Mouse (Mus musculus): ENCODE measurements at regions not wholly inside any gene's neighbourhood (a gene's known extent, or its start where the extent isn't known, plus 50 kb on each side); places are given as distances from the start of the nearest gene placed in this dataset.
A peak's percentile ranks its signal among the peaks of the same experiment; 100 is the strongest.

DNA sequence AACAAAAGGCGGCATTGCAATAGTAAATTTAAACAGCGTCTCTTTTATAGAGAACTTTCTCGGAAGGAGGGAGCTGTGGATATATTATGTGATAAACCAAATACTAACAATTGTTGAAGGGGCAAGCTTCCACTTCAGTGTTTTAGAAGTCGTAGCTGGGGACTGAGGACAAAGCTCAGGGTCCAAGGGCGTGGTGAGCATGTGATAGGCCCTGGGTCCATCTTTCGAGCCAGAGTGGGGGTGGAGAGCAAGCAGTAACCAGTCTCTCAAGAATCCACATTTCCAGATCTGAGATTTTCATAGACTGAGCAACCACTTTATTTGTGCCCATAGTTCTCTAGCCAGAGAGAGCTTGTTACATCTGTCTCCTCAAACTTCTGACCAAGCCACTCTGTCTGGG is 356.1 kb downstream of the Fgf9 start:
- DNase-seq (ENCODE audit: extremely low spot score in 1 of 2, low spot score in 1 of 2) = no peak

DNA sequence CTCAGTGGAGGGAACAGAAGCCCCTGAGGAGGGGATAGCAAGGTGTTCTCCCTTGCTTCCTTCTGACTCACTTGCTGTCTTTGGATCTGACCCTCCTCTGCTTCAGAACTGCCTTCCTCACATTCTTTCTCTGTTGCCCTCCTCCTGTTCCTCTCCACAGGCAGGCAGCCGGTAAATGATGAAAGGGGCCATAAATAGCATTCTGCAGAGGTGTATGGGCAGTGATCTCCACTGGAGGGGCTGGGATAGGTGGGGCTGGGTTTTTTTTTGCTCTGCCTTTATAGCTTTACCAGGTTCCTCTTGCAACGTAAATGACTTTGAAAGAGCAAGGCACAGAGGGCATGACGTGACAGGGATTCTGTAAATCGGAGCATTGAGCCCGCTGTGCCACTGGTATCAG is 351.6 kb downstream of the Fgf9 start:
- DNase-seq (ENCODE audit: extremely low spot score in 1 of 2, low spot score in 1 of 2) = no peak

- no peak for DNase-seq (ENCODE audit: extremely low spot score in 1 of 2, low spot score in 1 of 2)
Observed at GRCm38 (mm10) chr14:58417545-58417944, 347.2 kb downstream of the Fgf9 start.

DNA sequence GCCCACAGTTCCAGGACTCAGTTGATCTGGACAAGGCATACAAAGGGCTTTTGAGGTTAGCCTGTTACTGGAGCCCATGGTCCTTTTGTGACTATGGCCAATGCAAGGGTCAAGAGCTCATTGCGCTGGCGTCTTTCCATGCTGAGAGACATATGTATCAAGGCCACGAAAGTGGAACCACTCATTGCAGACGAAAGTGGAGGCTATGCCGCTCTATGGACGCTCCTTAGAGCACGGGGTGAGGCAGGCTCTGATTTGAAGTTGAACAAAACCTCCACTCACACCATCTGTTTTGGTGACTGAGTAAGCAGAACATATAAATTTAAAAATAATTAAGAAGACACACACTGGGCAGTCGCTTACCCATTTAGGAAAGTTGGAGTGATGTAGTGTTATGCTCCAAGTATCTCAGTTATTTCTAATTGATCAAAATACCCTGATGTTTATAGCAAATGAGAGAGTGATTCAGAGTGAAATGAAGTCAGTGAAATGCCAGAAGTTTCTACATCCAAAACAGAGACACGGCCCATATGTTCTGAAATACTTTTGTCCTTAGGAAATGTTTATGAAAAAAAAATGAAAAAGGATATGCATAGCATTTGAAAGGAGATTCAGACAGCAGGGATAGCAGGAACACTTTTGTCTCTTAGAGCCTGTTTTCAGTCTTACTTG is 321.8 kb downstream of the Fgf9 start:
- peak in 1 of 2 experiments; percentile 26 for DNase-seq (ENCODE audit: extremely low spot score in 1 of 2, low spot score in 1 of 2)

DNA sequence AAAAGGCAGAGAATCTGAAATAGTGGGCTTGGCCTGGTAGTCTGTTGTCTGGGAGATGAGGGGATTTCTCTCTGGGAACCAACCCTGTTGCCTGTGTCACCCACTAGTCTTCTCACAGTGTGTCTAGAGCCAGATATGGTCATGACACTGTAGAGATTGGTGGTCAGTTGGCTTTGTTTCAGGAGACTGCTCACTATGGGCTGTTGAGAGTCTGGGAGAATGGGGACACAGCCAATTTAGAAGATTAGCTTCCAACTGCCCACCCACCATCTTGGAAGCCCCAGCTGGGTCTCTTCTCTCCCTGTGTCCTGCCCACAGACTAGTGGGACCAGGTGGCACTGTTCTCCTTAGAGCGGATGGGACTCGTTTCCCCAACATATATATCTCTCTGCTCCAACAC is 320.4 kb downstream of the Fgf9 start:
- peak in 1 of 2 experiments; percentile 8 for DNase-seq (ENCODE audit: extremely low spot score in 1 of 2, low spot score in 1 of 2)

DNA sequence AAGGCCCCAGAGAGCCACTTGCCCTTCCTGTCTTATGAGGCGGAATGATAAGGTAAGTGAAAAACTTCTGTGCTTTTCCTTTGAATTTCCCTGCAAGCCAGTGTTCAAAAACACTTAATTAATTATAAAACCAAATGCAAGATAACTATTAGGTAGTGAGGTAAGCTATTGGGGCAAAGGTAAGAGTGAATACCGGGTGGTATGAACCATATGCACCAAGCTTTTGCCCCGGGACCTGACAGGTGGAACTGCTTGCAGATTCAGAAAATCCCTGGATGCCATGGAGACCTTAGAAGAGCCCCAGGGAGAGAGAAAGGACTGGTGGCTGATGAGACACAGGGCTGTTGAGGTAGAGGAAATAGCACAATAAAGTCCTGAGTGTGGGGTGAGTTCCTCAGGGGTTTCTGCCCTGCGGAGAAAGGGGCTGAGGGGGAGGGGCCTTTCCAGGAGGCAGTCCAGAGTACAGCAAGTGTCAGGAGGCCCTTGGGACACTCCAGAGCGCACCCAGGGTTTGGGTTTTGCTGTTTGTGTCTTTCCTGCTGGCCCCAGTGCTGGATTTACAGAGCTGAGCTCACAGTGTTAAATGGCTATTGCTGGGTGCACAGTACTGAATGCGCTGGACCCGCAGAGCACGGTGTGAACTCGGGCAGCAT is 317.1 kb downstream of the Fgf9 start:
- DNase-seq (ENCODE audit: extremely low spot score in 1 of 2, low spot score in 1 of 2) = no peak

DNA sequence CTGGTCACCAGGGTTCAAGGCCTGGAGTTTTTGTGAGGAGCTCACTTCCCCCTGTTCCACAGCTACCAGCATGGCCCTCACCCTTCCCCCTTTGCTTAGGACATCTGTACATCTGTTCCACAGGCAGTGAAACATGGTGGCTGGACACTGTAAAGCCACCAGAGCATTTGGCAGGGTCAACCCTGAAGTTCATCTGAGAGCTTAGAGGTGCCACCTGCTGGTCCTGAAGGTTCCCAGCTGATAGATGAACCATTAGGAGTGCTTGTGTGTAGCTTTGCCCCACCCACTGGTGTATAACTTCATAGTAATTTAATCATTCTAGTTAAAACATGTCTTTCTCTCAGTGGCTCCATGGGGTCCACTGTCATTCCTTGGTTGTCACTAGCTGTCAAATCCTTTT is 304.7 kb downstream of the Fgf9 start:
- no peak for DNase-seq (ENCODE audit: extremely low spot score in 1 of 2, low spot score in 1 of 2)

DNA sequence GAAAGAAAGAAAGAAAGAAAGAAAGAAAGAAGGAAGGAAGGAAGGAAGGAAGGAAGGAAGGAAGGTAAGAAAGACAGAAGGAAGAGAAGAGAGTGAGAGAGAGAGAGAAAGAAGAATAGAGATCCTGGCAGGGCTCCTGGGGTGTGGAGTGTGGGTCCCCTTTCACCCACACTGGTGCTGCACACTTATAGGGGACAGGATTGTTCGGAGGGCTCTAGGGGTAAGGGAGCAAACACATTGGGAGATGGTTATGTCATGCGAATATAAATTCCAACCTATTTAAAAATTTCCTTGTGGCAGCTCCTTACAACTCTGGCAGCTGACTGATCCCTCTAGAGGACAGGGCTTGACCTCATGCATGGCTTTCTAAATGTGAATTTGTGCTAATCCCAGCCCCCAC is 286.5 kb downstream of the Fgf9 start:
- no peak for DNase-seq (ENCODE audit: extremely low spot score in 1 of 2, low spot score in 1 of 2)

DNA sequence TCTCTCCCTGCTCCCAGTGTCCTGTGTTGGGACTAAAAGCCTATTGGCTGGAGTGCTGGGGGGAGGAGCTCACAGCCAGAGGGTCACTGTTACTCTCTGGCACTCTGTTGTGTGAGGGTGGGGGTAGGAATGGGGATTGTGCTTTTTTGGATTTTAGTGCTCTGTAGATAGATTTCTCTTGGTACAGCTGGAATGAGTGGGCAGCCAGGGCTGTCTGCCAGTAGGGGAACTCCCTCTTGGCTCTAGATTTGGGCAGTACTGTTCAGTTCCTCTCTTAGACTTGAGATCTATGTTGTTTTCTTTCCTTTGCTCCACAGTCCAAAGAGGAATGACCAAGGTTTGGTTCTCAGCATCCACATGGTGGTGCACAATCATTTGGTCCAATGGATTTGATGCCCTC is 282.6 kb downstream of the Fgf9 start:
- DNase-seq (ENCODE audit: extremely low spot score in 1 of 2, low spot score in 1 of 2) = peak; percentile 8 to 70

GRCm38 (mm10) chr14:58336148-58336547 is 265.8 kb downstream of the Fgf9 start:
- no peak for DNase-seq (ENCODE audit: extremely low spot score in 1 of 2, low spot score in 1 of 2)

GRCm38 (mm10) chr14:58323164-58323563 is 252.8 kb downstream of the Fgf9 start:
- peak in 1 of 2 experiments; percentile 7 for DNase-seq (ENCODE audit: extremely low spot score in 1 of 2, low spot score in 1 of 2)

DNA sequence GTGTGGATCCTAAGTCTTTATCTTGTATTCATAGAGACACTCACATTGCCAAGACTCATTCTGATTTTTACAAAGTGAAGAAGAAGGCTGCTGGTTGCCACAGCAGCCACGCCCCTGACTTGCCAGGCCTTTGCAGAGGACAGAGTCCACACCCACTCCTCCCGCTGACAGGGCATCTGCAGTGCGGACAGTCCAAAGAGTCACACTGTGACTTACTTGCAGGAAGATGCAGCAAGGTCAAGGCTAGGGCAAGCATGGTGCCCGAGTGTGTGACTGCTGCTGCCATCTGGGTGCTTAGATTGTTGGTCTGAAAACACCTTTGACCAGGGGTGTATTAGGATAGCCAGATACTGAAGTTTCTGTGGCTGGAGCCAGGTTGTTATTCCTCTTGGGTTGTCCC is 252.1 kb downstream of the Fgf9 start:
- no peak for DNase-seq (ENCODE audit: extremely low spot score in 1 of 2, low spot score in 1 of 2)

- no peak for DNase-seq (ENCODE audit: extremely low spot score in 1 of 2, low spot score in 1 of 2)
Observed at GRCm38 (mm10) chr14:58321875-58322274, 251.5 kb downstream of the Fgf9 start.

GRCm38 (mm10) chr14:58321234-58321633 is 250.9 kb downstream of the Fgf9 start:
- no peak for DNase-seq (ENCODE audit: extremely low spot score in 1 of 2, low spot score in 1 of 2)

DNA sequence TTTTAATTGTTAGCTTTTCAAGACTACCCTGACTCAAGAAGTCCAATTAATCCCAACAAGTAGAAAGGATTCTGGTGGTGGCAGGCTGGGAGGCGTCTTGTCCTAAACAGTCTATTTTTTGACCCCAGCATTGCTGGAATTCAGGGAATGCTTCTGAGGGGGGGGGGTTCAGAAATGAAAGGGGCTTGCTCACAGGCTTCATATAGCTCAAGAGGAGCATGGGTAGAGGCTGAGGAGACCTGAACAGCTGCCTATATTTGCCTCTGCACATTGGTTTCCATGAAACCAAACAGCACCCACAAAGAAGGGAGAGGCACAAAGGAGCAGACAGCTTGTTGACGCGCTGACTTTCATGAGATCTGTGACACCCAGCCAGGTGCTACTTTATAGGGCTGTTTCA is 247.3 kb downstream of the Fgf9 start:
- DNase-seq (ENCODE audit: extremely low spot score in 1 of 2, low spot score in 1 of 2) = no peak

DNA sequence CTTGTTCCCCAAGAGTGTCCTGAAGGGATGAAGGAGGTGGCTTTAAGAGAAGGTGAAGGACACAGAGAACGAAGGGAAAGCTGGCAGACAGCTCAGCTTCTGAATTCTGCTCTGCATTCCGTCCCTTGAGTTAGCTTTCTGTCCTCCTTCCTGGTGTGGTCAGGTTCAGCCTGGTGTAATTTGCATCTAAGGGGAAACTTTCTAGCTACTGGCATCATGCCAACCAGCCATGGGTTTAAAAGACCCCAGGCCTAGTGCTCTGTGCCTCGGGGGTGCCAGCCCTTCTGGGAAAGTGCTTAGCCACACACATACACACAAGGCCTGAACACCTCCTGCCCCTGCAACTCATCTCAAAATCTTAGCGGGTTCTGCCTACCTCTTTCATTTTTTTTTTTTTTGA is 246.9 kb downstream of the Fgf9 start:
- no peak for DNase-seq (ENCODE audit: extremely low spot score in 1 of 2, low spot score in 1 of 2)

GRCm38 (mm10) chr14:58307695-58308094 is 237.3 kb downstream of the Fgf9 start:
- no peak for DNase-seq (ENCODE audit: extremely low spot score in 1 of 2, low spot score in 1 of 2)

GRCm38 (mm10) chr14:58306832-58307521 is 236.6 kb downstream of the Fgf9 start:
- DNase-seq (ENCODE audit: extremely low spot score in 1 of 2, low spot score in 1 of 2) = no peak

DNA sequence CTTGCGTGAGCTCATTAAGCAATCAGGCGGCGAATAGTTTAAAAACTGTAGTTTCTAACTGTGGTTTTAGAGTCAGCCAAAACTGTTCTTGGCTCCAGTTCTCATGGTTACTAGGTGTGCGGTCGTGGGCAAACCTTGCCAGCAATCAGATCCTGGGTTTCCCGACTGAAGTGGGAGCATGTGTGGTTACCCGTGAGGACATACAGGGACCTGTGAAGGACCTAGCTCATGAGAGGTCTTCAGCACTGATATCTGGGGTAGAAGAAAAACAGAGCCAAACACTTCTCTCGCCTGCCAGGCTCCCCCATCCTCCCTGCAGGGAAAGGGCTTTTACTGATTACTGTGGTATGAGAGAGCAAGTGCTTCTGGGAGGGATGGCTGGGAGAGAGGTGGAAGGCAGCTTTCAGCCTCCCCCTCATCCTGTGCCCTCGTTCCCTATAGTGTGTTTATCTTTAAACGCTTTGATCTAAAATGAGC is 230.1 kb downstream of the Fgf9 start:
- no peak for DNase-seq (ENCODE audit: extremely low spot score in 1 of 2, low spot score in 1 of 2)

GRCm38 (mm10) chr14:58286007-58286525 is 215.7 kb downstream of the Fgf9 start:
- no peak for DNase-seq (ENCODE audit: extremely low spot score in 1 of 2, low spot score in 1 of 2)

DNA sequence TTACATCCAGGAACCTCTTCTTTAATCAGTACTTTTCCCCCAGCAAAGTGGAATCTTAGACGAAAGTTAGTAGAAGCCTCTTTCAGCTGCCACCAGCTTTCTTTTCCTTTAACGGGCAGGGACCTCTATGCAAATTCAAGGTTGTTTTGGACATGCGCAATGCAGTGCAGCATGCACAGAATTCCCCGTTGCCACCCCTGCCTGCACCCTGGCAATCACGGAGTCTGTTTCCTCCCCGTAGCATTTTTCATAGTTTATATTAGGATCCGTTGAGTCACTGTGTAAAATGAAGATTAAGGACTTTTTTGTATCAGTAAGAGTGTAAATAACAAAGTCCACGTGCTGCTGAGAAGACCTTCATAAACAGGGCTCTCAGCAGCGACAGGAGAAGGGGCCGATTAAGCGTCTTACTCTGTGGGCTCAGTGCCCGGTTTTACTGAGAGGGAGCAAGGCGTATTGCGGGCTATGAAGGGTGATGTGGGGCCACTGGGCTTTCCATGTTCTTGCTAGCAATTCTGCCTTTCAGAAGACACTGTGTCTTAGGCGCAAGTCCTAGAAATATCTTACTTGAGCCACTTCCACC is 212.5 kb downstream of the Fgf9 start:
- peak in 1 of 2 experiments; percentile 57 for DNase-seq (ENCODE audit: extremely low spot score in 1 of 2, low spot score in 1 of 2)
